ENCODE assay signal across 20 mouse cellular contexts in genomic region chr4:134586126-134586525, GRCm38 (mm10).
"Had no signal": no experiment of that assay in that cellular context is flagged by ENCODE, and none has a peak within 500 bp of the region (broad histone marks: within the 10 kb centered on the region; RNA-seq: fewer than 3 reads in every experiment).

No protein-coding gene starts in this region.

- H3K27me3 ChIP-seq: midbrain, embryonic 12.5 days; neural tube, embryonic 13.5 days; neural tube, embryonic 15.5 days; stomach, embryonic 15.5 days had no signal

- H3K27ac ChIP-seq: midbrain, embryonic 10.5 days; midbrain, embryonic 12.5 days; neural tube, embryonic 13.5 days; neural tube, embryonic 15.5 days; stomach, embryonic 15.5 days; stomach, postnatal 0 days had no signal

- DNase-seq: lung, adult 18-20 months; lung, embryonic 14.5 days; lung, postnatal 10 days; lung, postnatal 4 days; midbrain, embryonic 14.5 days; retina, postnatal 1 day; right cerebral cortex, adult 18-20 months; right cerebral cortex, postnatal 25 days; right cerebral cortex, postnatal 4 days; spleen, adult 18-20 months; thymus, adult 2 months; thymus, postnatal 25 days; thymus, postnatal 4 days had no signal

- H3K36me3 ChIP-seq: midbrain, embryonic 12.5 days; neural tube, embryonic 13.5 days; neural tube, embryonic 15.5 days; stomach, embryonic 15.5 days had no signal

- H3K4me2 ChIP-seq: lung, embryonic 14.5 days; midbrain, embryonic 12.5 days; neural tube, embryonic 13.5 days; neural tube, embryonic 15.5 days; stomach, embryonic 15.5 days had no signal

- H3K9me3 ChIP-seq: midbrain, embryonic 10.5 days; midbrain, embryonic 12.5 days; neural tube, embryonic 13.5 days; neural tube, embryonic 15.5 days; stomach, embryonic 15.5 days had no signal

- H3K4me3 ChIP-seq: midbrain, embryonic 10.5 days; midbrain, embryonic 12.5 days; myocyte; neural tube, embryonic 13.5 days; neural tube, embryonic 15.5 days; stomach, embryonic 15.5 days had no signal

- H3K9ac ChIP-seq: lung, embryonic 14.5 days; midbrain, embryonic 12.5 days; neural tube, embryonic 13.5 days; neural tube, embryonic 15.5 days; stomach, embryonic 15.5 days had no signal
